Mouse (Mus musculus) brown adipose tissue, adult 24 weeks (tissue): ENCODE results near the gene Ncl. TPM values are rescaled to one million over a fixed set of nuclear protein-coding genes. Genes with fewer than 3 reads are reported as not detected.

Source experiments
- polyA plus RNA-seq: library from polyadenylated mRNA; stranded (reverse); fragments of >200 nt; gene quantifications from 2 replicates; pipeline ENCODE4 v1.2.4, GENCODE M21; 2012; ENCODE audit not compliant: missing spikeins, insufficient read depth, insufficient read length

Ncl gene
- polyA plus RNA-seq, 1 experiment = 88.2 TPM

Other genes starting within 250 kb of the Ncl start
- not detected in 2 replicates for gene Htr2b, start 247.4 kb downstream of the Ncl start, polyA plus RNA-seq
- gene Gm21972, start 225.8 kb downstream of the Ncl start, polyA plus RNA-seq = 3.1 TPM in 1 of 2 replicates, not detected in the other
- gene Armc9, start 204.6 kb downstream of the Ncl start, polyA plus RNA-seq = 2.2 and 4.4 TPM in 2 replicates
- gene B3gnt7, start 56.6 kb downstream of the Ncl start, polyA plus RNA-seq = not detected in 2 replicates
- gene Nmur1, start 66.8 kb upstream of the Ncl start, polyA plus RNA-seq = not detected in 2 replicates
- not detected in 2 replicates for gene Tex44, start 66.9 kb upstream of the Ncl start, polyA plus RNA-seq
- 280 and 322 TPM in 2 replicates for gene Ptma, start 167.3 kb upstream of the Ncl start, polyA plus RNA-seq
- 21.7 and 24.3 TPM in 2 replicates for gene Pde6d, start 223.2 kb upstream of the Ncl start, polyA plus RNA-seq
- 6.2 and 7.7 TPM in 2 replicates for gene Cops7b, start 223.5 kb upstream of the Ncl start, polyA plus RNA-seq